Mouse (Mus musculus) T-helper 17 cell (primary cell): ENCODE measurements around the gene Lrrc59.
"Not testable (repeated sequence)": the region's sequence is repeated elsewhere in the genome, so short reads cannot be mapped to it uniquely, and the experiment has no call there.

Source experiments
- in situ Hi-C, 2 experiments: fragments of 300-600 bp; cut with MboI, MseI; formaldehyde crosslinking; loops; 1 replicate in 1 of 2; 2 replicates in 1 of 2; pipeline ENCODE4 v1.15.1; 2025; ENCODE audit warnings: high pct_unique_total_duplicates in 2 of 2

Lrrc59 gene

DNA sequence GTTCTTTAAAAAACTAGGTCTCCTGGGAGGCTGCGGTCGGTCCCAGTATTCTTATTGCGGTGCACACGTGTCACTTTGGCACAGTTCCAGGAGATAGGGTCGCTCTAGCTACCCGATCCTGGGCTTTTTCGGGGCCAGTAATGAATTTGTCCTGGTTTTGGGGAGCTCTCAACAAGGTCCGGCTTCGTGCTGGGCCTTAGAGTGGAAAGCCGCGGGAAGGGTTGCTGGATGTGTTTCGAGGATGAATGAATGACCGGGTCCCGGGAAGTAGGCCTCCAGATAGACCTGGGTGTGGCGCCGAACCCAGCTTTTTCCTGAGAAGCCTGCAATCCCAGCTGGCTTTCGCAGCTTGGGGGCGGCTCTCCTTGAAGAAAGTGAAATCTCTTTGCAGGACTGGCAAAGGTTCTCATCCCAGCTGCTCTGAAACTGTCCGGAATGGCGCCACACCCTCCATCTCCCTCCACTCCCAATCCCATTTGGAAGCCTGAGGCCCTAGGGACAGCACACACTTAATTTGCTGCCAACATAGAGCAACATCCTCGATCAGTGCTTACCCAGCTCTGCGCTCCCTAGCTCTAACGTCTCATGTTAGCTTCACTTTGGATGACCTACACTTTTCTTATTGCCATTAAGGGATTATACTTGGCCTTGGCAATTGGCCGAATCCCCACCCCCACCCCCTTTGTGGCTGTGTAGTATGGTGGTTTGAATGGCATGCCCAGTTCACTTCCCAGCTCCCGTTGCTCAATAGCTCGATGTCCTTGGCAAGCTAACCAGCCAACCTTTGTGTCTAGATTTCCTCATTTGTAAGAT lies 838 bp downstream of the Lrrc59 start:
- in situ Hi-C loops, result no loop called here

DNA sequence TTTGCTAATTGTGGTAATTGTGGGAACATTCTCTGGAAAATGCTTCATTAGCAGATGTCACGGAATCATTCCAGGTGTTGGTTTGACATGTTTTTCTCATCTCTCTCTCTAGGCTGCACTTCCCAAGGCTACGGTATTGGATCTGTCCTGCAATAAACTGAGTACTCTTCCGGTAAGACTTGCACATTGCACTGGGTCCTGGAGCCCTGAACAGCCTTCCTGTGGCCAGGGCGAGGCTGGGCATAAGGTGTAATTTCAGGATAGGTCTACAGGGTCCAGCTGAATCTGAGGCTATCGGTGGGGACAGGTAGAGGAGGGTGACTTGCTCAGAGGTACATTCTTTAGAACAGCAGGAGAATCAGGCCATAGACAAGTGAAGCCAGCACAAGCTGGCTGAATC lies 2.4 kb downstream of the Lrrc59 start:
- in situ Hi-C loops, result no loop called here

DNA sequence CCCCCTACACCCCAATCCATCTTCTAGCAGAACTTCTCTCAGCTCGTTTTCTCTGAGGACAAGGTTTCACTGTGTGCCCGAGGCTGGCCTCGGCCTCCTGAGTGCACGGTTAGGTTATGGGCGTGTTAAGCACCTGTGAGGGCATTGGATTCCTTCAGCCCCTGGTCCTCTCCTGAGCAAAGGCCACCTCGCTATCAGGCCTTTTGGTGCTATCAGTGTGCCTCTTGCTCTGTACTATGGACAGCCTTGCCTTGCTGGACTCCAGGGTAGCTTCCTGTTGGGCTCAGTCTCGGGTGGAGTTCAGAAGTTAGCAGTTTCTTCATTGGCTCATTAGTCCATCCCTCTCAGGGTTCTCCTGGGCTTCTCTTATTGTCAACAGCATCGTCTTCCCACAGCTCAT lies 3.4 kb downstream of the Lrrc59 start:
- in situ Hi-C loops, result no loop called here

DNA sequence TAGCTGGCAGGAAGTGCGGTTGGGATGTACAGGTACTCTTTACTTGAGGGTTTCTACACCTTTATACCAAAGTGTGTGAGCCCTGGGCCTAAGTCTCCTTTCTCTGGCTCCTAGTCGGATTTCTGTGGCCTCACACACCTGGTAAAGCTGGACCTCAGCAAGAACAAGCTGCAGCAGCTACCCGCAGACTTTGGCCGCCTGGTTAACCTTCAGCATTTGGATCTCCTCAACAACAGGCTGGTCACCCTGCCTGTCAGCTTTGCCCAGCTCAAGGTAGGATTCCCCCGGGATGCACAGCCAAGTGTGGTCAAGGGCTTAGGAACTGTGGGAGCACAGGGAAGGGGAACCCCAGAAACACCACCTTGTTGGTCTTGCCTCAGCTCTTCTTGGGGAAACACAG lies 4.9 kb downstream of the Lrrc59 start:
- in situ Hi-C loops, result no loop called here

DNA sequence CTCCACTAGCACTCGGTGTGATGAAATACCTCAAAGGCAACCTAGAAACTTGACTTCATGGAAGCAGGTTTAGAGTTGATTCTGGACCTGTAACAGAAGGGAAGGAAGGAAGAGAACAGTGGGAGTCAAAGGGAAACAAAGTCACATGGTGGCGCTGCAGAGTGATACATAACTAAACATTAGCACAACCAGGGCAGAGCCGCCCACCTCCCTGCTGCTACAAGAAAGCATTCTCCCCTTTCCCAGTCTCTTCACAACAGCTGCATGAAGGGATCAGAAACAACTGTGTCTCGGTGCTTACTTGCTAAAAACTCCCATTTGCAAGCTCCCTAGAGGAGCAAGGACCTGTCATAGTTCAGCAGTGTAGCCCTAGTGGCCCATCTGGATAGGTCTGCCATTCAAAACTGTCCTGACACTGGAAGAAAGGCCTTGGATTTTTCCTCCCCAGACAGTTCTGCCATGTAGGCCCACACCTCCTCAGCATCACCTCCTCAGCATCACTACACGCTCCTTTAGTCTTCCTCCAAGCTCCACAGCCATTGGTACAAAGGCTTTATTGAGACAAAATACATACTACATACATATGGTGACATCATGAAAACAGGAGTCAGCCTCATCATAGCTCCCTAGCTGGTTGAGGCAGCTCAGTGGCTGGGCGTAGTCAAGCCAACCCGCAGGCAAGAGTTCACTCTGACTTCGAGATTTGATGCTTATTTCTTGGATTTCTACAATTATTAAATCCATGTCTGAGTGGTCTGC lies 15.1 kb downstream of the Lrrc59 start:
- in situ Hi-C loops, result no loop called here

DNA sequence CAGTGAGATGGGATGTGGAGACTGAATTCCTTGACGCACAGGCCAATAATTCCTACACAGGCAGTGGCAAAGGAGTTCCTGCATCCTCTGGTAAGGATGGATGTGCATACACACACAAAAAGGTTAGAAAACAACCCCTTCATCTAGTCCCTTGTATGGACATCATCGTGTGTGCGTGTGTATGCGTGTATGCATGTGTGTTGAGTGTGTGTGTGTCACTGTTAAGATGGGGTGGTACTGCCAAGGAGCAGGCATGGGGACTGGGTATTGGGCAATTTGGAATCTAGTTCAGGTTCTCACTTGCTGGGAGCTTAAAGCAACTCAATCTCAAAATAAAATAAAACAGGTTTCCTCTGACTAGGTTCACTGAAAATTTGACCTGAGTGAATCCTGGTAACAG lies 16.9 kb downstream of the Lrrc59 start:
- in situ Hi-C loops, result no loop called here

DNA sequence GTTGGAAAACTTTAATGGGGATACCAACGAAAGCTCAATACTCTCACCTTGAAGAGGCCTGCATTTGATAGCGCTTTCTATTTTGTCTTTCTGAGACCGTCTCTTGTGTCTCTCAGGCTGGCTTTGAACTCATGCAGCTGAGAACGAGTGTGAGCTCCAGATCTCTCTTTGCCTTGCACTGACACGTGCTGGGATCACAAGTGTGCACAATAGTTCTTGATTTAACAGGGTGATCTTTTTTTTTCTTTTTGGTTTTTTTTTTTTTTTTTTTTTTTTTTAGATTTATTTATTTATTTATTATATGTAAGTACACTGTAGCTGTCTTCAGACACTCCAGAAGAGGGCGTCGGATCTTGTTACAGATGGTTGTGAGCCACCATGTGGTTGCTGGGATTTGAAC lies 21.7 kb downstream of the Lrrc59 start:
- in situ Hi-C loops, result not testable (repeated sequence)

DNA sequence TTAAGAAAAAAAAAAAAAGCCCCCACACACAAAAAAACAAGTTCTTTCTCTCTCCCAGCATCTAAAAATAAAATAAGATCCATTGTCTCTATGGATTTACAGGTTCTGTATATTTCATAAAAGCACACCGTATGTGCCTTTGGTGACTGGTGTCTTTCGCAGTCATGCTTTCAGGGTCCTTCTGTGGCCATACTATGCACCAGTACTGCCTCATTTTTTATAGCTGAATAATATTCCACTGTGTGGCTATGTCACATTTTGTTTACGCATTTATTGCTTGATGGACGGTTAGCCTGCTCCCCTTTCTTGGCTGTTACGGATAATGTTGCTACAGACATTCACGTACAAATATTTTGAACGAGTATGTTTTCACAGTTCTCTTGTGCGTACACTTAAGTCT lies 23.4 kb downstream of the Lrrc59 start:
- in situ Hi-C loops, result no loop called here

DNA sequence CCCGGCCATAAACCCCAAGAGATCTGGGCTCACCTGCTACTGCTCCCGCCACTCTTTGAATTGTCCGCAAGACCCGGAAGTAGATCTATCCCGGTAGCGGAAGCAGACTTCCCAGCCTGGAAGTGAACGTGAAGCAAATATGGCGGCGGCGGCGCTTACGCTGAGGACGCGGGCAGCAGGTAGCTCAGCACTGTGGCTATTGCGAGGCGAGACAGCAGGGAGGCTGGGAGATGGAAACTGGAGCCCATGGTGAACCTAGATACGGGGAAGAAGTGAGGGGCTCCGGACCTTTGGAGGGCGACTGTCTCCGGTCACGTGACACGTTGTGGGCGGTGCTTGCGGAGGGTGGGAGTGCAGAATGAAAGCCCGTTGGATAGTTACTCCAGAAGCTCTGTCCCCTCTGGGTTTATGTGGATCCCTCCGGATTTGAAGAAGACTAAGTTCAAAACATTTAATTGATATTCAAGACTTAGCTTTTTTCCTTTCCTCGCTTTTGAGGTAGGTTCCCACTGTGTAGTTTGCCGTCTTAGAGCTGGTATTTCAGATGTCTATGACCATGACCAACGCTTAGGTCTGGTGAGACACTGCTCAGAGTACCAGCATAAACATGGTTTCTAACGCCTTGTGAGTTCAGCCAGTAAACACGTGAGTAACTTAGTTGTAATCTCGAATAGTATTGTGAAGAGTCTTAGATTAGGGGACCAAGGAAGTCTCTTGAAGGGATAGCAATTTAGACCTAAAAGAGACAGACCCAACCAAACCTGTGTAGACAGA lies 24.3 kb downstream of the Lrrc59 start, which contains the start of the genes Mrpl27 and Eme1:
Gene Mrpl27, plus strand, starts transcription at position 105 of the 774 bp plus-strand sequence.
Gene Eme1, minus strand, starts transcription at position 302 of the 774 bp plus-strand sequence.
- in situ Hi-C loops, result no loop called here

DNA sequence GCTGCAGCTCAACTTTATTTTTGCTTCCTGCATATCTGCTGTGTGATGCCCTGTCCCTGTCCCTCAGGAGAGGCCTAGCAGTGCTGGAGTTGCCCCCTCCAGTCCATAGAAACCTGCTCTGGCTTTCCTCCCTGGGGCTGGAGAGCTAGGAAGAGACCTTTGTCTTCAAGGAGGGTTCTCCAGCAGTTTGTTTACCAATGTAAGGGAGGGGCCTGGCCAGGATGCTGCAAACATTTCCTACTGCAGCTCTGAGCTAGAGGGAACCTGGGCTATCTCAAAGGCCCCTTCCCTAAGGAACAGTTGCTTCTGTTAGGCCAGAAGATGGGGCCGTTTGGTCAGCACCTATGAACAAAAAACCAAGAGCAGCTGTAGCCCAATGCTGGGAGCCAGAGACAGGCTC lies 31.8 kb downstream of the Lrrc59 start:
- in situ Hi-C loops, result no loop called here

DNA sequence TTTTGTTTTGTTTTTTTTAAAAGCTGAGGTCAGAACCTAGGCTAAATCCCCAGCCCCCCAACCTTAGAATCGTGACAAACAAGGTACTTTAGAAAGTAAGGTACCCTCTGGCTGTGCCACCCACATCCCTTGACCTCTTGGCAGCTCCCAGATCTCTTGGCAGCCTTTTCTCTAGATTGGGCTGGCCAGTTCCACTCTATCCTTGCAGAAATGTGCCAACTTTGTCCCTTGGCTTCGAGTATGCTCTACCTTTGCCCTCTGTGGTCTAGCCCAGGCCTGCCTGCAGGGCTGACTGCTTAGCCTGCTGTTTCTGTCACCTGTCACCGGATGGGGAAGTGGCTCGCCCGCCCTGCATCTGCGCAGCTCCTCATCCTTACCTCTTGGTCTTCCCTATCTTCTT lies 35.7 kb downstream of the Lrrc59 start:
- in situ Hi-C loops, result no loop called here

DNA sequence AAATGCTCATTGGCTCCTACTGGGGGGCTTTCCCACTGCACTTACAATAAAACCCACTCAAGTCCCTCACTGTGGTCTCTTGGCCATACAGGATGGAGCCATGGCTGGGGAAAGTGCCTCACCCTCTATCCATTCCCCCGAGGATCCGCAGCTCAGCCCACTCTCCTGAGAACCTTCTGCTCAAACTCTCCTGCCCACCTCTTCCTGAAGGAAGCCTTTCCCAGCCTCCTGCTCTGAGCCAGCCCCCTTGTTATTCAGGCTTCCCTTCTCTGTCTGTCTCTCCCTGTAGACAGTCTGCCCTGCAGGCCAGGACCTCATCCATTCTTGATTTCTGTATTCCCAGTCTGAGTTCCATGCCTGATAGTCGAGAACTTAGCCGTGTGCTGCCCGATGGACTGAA lies 45.4 kb downstream of the Lrrc59 start:
- in situ Hi-C loops, result no loop called here

DNA sequence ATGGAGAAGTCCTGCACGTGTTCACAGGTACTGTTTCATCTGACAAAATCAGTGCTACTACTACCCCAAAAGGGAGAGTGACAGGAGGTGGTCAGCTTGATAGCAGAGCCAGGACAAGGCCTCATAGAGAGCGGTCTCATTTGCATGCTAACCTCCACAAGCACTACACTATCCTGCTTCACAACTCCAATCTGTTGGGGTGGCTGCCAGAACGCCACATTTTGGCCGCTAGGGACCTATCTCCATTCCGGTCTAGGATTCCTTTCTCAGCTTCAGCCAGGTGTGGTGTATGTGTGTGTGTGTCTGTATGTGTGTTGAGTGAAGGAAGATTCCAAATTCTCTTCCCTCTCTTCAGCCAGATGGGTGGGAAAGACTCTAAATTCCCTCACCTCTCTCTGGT lies 45.9 kb downstream of the Lrrc59 start:
- in situ Hi-C loops, result no loop called here

DNA sequence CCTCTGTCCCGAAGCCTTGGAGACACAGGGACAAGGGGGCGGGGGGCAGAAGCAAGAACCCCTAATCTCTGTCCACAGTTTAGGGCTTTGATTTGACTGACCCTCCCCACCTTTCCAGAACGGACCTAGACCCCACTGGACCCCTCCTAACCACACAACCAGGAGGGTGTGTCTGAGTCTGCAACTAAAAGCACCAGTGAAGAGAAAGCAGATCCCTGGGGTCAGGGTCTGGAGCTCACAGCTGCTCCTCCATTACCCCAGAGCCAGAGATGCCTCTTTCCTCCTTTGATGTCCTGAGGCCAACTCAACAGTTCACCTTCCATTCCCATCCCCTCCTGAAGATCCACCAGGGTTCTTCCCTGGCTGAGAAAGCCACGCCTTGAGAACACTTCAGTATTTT lies 46.7 kb downstream of the Lrrc59 start:
- in situ Hi-C loops, result no loop called here

DNA sequence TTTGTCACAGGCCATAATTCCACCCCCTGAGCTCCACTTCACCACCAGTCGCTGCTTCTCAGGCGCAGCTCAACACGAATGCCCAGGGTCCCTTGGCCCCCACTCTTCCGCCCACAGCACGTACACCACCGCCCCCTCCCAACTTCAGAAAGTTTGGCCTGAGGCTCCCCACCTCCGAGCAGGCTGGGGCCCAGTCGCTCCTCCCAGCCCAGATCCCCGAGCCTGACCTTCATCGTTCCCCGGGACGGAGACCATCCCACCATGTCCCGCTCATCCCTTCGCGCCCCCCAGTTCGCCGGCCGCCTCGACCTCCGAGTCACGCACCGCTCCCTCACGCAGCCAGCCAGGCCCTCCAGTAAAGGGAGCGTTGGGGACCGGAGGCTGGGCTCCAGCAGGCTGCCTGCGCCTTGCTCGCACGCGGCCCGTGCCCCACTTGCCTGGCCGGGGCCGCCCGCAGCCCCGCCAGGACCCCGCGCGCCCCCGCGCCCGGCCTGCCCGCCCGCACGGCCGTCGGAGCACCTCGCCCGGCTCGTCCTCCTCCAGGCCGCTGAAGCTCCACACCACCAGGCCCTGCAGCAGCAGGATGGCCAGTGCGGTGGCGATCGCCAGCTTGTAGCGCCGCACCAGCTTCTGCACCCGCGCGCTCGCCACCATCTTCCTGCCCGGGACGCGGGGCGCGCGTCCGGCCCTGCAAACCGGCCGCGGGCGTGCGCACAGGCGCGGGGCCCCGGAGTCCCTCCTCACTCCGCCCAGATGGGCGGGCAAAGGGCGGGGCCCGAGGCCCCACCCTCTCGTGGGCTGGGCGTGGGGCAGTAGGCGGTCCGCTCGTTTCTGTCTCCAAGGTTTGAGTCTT lies 47.4 kb downstream of the Lrrc59 start, which contains the start of gene Xylt2:
Gene Xylt2, minus strand, starts transcription at position 762 of the 853 bp plus-strand sequence.
- in situ Hi-C loops, result no loop called here

DNA sequence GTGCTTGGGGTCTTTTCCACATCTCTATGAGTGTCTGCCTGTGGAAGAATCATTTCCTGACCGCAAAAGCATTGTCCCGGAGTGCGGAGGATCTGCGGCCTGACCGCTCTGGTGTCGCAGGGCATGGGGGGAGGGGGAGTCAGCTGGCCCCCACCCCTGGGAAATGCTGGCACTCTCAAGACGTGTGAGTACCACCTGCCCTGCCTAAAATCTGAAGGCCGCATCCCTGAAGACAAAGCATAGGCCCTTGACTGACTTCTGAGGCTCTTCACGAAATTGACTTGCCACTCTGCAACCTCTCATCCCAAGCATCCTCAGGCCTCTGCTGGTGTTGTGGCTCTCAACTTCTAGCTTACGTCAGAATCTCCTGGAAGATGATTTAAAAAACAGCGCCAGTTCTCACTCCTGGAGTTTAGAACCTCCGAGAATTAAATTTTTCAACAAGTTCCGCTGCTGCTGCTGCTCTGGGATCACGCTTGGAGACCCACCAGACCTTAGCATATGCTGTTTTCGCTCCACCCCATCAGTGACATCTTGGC lies 48.1 kb downstream of the Lrrc59 start:
- in situ Hi-C loops, result no loop called here

DNA sequence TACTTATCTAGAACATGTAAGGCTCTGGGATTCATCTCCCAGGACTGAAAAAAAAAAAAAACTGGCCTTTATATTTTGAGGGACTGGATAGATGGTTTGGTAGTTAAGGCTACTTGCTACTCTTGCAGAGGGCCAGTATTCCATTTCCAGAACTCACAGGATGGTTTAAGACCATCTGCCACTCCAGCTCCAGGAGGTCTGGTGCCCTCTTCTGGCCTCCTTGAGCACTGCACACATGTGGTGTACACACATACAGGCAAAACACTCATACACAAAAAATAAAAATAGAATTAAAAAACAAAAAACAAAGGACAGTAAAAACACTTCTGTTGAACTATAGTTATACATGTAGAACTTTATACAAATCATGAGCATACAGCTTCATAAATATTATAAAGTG lies 51.1 kb downstream of the Lrrc59 start:
- in situ Hi-C loops, result no loop called here

DNA sequence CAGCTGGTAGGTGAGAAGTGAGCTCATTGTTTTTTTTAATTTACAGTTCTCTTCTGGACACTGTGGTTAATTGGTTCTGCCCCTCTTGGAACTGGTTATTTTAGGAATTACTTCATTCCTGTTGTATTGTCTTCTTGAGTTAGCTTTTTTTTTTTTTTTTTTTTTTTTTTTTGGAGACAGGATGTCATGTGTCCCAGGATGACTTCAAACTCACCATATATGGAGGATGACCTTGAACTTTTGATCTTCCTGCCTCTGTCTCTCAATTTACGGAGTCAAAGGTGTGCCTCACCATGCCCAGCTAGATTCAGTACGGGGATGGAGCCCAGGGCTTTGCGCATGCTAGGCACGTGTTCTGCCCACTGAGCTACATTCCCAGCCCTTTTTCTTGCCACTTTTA lies 52.1 kb downstream of the Lrrc59 start:
- in situ Hi-C loops, result no loop called here

DNA sequence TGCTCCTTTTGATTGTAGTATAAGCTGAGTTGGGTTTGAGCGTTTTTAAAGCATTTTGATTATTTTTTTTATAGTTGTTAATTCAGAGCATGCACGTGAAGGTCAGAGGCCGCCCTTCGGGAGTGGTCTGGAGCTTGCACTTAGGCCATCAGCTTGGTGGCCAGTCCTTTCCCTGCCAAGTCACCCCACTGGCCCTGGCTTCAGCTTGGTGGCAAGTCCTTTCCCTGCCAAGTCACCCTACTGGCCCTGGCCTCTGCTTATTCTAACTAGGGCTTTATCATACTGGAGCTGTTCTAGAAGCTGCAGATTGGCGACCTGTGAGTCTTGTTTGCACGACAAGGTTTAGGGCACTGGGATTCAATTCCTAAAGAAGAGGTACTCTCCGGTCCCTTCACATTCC lies 52.9 kb downstream of the Lrrc59 start:
- in situ Hi-C loops, result no loop called here

DNA sequence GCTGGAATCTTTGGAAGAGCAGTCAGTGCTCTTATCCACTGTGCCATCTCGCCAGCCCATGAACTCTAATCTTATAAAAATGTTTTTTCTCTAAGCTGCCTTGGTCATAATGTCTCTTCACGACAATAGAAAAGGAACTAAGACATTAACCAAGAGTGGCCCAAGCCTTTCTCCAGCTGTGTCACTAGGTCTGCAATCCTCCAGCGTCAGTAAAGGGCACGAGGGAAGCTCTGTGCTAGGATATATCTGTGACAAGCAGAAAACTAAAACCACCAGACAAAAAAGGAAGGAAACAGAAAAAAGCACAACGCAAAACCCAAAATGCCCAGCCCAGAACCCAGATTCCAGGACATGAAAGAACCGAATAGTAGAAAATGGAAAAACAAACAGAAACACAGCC lies 57.6 kb downstream of the Lrrc59 start:
- in situ Hi-C loops, result no loop called here

DNA sequence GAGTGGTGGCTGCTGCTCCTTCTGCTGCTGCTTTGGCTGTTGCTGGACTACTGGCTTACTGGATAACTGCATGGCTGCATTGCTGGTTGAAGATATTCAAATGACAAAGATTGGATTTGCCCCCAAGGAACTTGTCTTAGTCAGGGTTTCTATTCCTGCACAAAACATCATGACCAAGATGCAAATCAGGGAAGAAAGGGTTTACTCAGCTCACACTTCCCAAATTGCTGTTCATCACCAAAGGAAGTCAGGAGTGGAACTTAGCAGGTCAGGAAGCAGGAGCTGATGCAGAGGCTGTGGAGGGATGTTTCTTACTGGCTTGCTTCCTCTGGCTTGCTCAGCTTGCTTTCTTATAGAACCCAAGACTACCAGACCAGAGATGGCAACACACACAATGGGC lies 62.9 kb downstream of the Lrrc59 start:
- in situ Hi-C loops, result not testable (repeated sequence)
